ENCODE assay signal across 8 mouse cellular contexts in genomic region chr2:122739023-122739422, GRCm38 (mm10). TPM values are rescaled to one million over a fixed set of nuclear protein-coding genes. Genes with fewer than 3 reads are reported as not detected.
A peak's percentile ranks its signal among the peaks of the same experiment; 100 is the strongest.
DNase-seq lines count a peak whose midpoint lies in the region; ATAC-seq lines count a peak whose summit lies in the region.

No protein-coding gene starts in this region.

- ATAC-seq in CD4-positive, CD25-positive, alpha-beta regulatory T cell, adult 4 months: peak; percentile 16
- no peak for ATAC-seq in forebrain, embryonic 12.5 days (ENCODE audit: low FRiP score)
- ATAC-seq in liver, embryonic 13.5 days (ENCODE audit: low read depth): no peak

- H3K9me3 ChIP-seq in heart, embryonic 10.5 days: no peaks in the 10 kb centered on the region
- H3K9me3 ChIP-seq in forebrain, embryonic 12.5 days: no peaks in the 10 kb centered on the region
- H3K9me3 ChIP-seq in liver, embryonic 13.5 days (replicated peaks): no peaks in the 10 kb centered on the region

- H3K27me3 ChIP-seq in heart, embryonic 10.5 days (ENCODE audit: insufficient read depth, poor library complexity, severe bottlenecking): peaks cover 15% of the 10 kb centered on the region; the same call in 1 of the 2 replicates
- H3K27me3 ChIP-seq in forebrain, embryonic 12.5 days: peaks cover 13% of the 10 kb centered on the region
- peaks cover 13% of the 10 kb centered on the region for H3K27me3 ChIP-seq in liver, embryonic 13.5 days

- WGBS in heart, embryonic 10.5 days: 36% methylated on average over 7 of the region's 7 CpGs
- 31% methylated on average over 7 of the region's 7 CpGs for WGBS in forebrain, embryonic 12.5 days
- 25% methylated on average over 7 of the region's 7 CpGs for WGBS in liver, embryonic 13.5 days (ENCODE audit: insufficient replicate concordance)

- peaks cover 9% of the 10 kb centered on the region for H3K4me1 ChIP-seq in heart, embryonic 10.5 days
- H3K4me1 ChIP-seq in forebrain, embryonic 12.5 days: peaks cover 21% of the 10 kb centered on the region
- H3K4me1 ChIP-seq in liver, embryonic 13.5 days (replicated peaks): peaks cover 19% of the 10 kb centered on the region

- H3K36me3 ChIP-seq in heart, embryonic 10.5 days: peaks cover 3% of the 10 kb centered on the region; the same call in 1 of the 2 replicates
- H3K36me3 ChIP-seq in forebrain, embryonic 12.5 days (replicated peaks): peaks cover 7% of the 10 kb centered on the region
- no peaks in the 10 kb centered on the region for H3K36me3 ChIP-seq in liver, embryonic 13.5 days

- H3K4me3 ChIP-seq in heart, embryonic 10.5 days: peak overlapping the region; percentile 93
- H3K4me3 ChIP-seq in forebrain, embryonic 12.5 days (replicated peaks): peak overlapping the region; percentile 84
- peak overlapping the region; percentile 91 for H3K4me3 ChIP-seq in liver, embryonic 13.5 days (replicated peaks)

- intact Hi-C loops in heart, postnatal 10 days (cut with DNase I): no loop called here

- peak overlapping the region; percentile 72 for H3K4me2 ChIP-seq in forebrain, embryonic 12.5 days
- peak overlapping the region; percentile 77 for H3K4me2 ChIP-seq in liver, embryonic 13.5 days

- peak overlapping the region; percentile 88 for H3K9ac ChIP-seq in forebrain, embryonic 12.5 days
- H3K9ac ChIP-seq in liver, embryonic 13.5 days: peak overlapping the region; percentile 91

- DNase-seq in heart, embryonic 10.5 days (ENCODE audit: low spot score): no peak
- no peak for DNase-seq in heart, postnatal 10 days
- no peak for DNase-seq in liver, embryonic 13.5 days
- DNase-seq in embryo, embryonic 9.5 days (ENCODE audit: extremely low spot score): no peak
- no peak for DNase-seq in spleen, postnatal 36 days (ENCODE audit: low spot score in 2 of 2)
- no peak for DNase-seq in spleen, adult 18-20 months

- peak overlapping the region; percentile 97 for H3K27ac ChIP-seq in heart, embryonic 10.5 days
- H3K27ac ChIP-seq in forebrain, embryonic 12.5 days: peak overlapping the region; percentile 90
- H3K27ac ChIP-seq in liver, embryonic 13.5 days: peak overlapping the region; percentile 77; the same call in 1 of the 2 replicates

RNA-seq across cellular contexts. Expression of gene Bloc1s6, which starts 0.7 kb away (rescaled TPM):
- polyA plus RNA-seq in heart, embryonic 10.5 days (2016; fragmentation: Nextera tagmentation; extraction: Ambion mirVana): 41.2 and 48.6 TPM in 2 replicates
- total RNA-seq in heart, postnatal 10 days (2021): 10 to 100 TPM; 16.4 to 22.7 TPM
- polyA plus RNA-seq in CD4-positive, CD25-positive, alpha-beta regulatory T cell, adult 4 months (2017; shearing (Covaris generic)): 10 to 100 TPM; 36.3 to 66.5 TPM
- 76.1 and 82.4 TPM in 2 replicates for polyA plus RNA-seq in forebrain, embryonic 12.5 days (2016; fragmentation: Nextera tagmentation; extraction: Ambion mirVana)
- 22.3 and 22.5 TPM in 2 replicates for polyA plus RNA-seq in liver, embryonic 13.5 days (2015; fragmentation: Nextera tagmentation; extraction: Ambion mirVana)

RNA-seq across cellular contexts. Expression of gene Sqor, which starts 26.0 kb away (rescaled TPM):
- 2.3 and 2.5 TPM in 2 replicates for polyA plus RNA-seq in heart, embryonic 10.5 days (2016; fragmentation: Nextera tagmentation; extraction: Ambion mirVana)
- total RNA-seq in heart, postnatal 10 days (2021): 10 to 100 TPM; 22.2 to 22.8 TPM
- polyA plus RNA-seq in CD4-positive, CD25-positive, alpha-beta regulatory T cell, adult 4 months (2017; shearing (Covaris generic)): 10 to 100 TPM; 16.3 to 17.1 TPM
- polyA plus RNA-seq in forebrain, embryonic 12.5 days (2016; fragmentation: Nextera tagmentation; extraction: Ambion mirVana): 1.8 and 1.9 TPM in 2 replicates
- polyA plus RNA-seq in liver, embryonic 13.5 days (2015; fragmentation: Nextera tagmentation; extraction: Ambion mirVana): 2.6 and 3.0 TPM in 2 replicates

RNA-seq across cellular contexts. Expression of gene Slc30a4, which starts 36.6 kb away (rescaled TPM):
- polyA plus RNA-seq in heart, embryonic 10.5 days (2016; fragmentation: Nextera tagmentation; extraction: Ambion mirVana): 5.4 and 5.9 TPM in 2 replicates
- total RNA-seq in heart, postnatal 10 days (2021): 10 to 100 TPM; 14.9 to 15.0 TPM
- 1 to 10 TPM in 1 of 2 experiments, under 1 TPM in 1; 0.77 to 1.2 TPM for polyA plus RNA-seq in CD4-positive, CD25-positive, alpha-beta regulatory T cell, adult 4 months (2017; shearing (Covaris generic))
- polyA plus RNA-seq in forebrain, embryonic 12.5 days (2016; fragmentation: Nextera tagmentation; extraction: Ambion mirVana): 6.9 and 7.1 TPM in 2 replicates
- 0.88 and 1.1 TPM in 2 replicates for polyA plus RNA-seq in liver, embryonic 13.5 days (2015; fragmentation: Nextera tagmentation; extraction: Ambion mirVana)
